Mouse (Mus musculus): ENCODE results near the gene Lrrc23. TPM values are rescaled to one million over a fixed set of nuclear protein-coding genes. Genes with fewer than 3 reads are reported as not detected.
A peak's percentile ranks its signal among the peaks of the same experiment; 100 is the strongest.

Lrrc23 gene
- polyA plus RNA-seq, 1 experiment from 2014 or later: 4.5 TPM

DNA sequence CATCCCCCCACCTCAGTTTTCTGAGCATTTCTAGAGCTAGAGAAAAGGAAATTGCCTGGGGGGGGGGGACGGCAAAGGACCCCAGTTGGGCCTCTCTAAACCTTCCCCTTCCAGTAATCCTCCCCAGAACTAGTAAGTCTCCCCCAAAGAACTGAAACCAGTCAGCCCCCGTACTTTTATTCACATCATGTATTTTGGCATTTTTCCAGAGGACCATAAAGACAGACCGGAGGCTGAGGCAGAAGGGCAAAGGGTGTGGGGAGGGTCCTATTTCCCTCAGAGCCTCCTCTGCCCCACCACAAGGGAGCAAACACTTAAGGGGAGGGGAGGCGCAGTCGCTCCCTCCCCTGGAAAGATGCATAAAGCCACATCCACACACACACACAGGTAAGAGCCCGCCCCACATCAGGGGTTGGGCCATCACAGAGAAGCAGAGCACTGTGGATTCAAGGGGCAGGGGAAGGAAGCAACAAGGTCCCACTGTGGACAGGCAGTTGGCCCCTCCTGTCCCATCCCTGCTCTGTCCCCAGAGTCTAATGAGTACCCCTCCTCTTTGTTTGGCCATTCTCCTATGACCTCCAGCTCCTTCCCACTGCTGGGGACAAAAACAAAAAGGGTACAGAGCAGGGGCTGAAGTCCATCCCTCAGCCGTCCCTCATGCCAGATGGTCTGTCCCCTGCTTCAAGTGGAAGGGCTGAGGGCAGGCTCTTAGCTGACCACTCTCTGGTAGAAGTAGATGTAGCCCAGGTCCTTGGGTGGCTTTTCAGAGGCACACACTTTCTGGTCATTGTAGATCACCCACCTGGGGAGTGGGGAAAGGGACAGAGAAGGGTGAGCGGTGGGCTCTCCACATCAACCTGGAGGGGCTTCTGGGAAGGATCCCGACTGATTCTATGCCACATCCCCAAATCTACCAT, 35.6 kb upstream of the Lrrc23 start:
- H3K4me3 ChIP-seq (ENCODE audit: low read depth, low read length): no peak overlapping the region
- H3K9ac ChIP-seq (ENCODE audit: low read length): no peak overlapping the region
- DNase-seq (ENCODE audit: low spot score) (no peak), ATAC-seq (replicated peaks; ENCODE audit: low FRiP score) (no peak)
- H3K27me3 ChIP-seq (ENCODE audit: control insufficient read depth, insufficient read depth, low read length): no peaks in the 10 kb centered on the region
- peaks cover 10% of the 10 kb centered on the region; the same call in 1 of the 2 replicates for H3K4me1 ChIP-seq (replicated peaks; ENCODE audit: control insufficient read depth, insufficient read depth, low read length)
- H3K9me3 ChIP-seq (ENCODE audit: control insufficient read depth, low read length): no peaks in the 10 kb centered on the region
- no peak overlapping the region for H3K27ac ChIP-seq (ENCODE audit: low read depth, low read length)
- peaks cover 24% of the 10 kb centered on the region; the same call in 1 of the 2 replicates for H3K36me3 ChIP-seq (ENCODE audit: control insufficient read depth, insufficient read depth, low read length)
- no peak overlapping the region for H3K4me2 ChIP-seq (ENCODE audit: low read depth, low read length, severe bottlenecking)
- WGBS: 76% methylated on average over 9 of the region's 9 CpGs

GRCm38 (mm10) chr6:124814448-124814847, 34.9 kb upstream of the Lrrc23 start:
- DNase-seq (ENCODE audit: low spot score) (no peak), ATAC-seq (replicated peaks; ENCODE audit: low FRiP score) (peak; percentile 34)
- Histone ChIP-seq H3K9me3 (ENCODE audit: control insufficient read depth, low read length) (no peaks in the 10 kb centered on the region), H3K27me3 (ENCODE audit: control insufficient read depth, insufficient read depth, low read length) (no peaks in the 10 kb centered on the region), H3K4me2 (ENCODE audit: low read depth, low read length, severe bottlenecking) (peak overlapping the region; percentile 42; the same call in 1 of the 2 replicates), H3K27ac (ENCODE audit: low read depth, low read length) (0 out of 2 replicates have a peak overlapping the region, but pooled peaks have one; percentile 48), H3K4me3 (ENCODE audit: low read depth, low read length) (peak overlapping the region; percentile 76), H3K36me3 (ENCODE audit: control insufficient read depth, insufficient read depth, low read length) (peaks cover 18% of the 10 kb centered on the region; the same call in 1 of the 2 replicates), H3K4me1 (replicated peaks; ENCODE audit: control insufficient read depth, insufficient read depth, low read length) (peaks cover 17% of the 10 kb centered on the region), H3K9ac (ENCODE audit: low read length) (no peak overlapping the region; the same call in 1 of the 2 replicates)
- 56% methylated on average over 8 of the region's 8 CpGs for WGBS

DNA sequence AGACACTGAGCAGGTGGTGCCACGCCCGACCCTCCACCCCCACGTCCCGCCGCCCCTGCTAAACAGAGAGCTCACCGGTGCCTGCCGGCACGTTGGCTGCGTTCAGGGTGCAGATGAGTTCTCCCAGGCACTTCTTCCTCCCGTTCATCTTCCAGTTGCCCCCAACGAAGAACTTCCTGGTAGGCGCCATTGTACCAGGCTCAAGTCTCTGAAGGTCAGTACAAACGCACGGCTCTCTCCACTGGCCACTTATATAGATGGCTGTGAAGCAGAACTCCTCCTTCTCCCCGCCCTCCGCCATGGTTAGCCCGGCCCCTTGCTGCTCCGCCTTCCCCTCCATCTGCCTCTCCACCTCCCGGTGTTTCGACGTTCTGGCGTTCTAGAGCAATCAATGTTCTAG, 34.4 kb upstream of the Lrrc23 start, which contains the start of gene Tpi1:
Tpi1 (minus strand) TSS at position 364 of the 400 bp plus-strand sequence.
- WGBS: 0% methylated on average over 22 of the region's 22 CpGs

GRCm38 (mm10) chr6:124813496-124813895, 34.0 kb upstream of the Lrrc23 start:
- under 1% methylated on average over 18 of the region's 18 CpGs for WGBS
- Histone ChIP-seq H3K4me2 (ENCODE audit: low read depth, low read length, severe bottlenecking) (peak overlapping the region; percentile 42), H3K4me3 (ENCODE audit: low read depth, low read length) (peak overlapping the region; percentile 76), H3K36me3 (ENCODE audit: control insufficient read depth, insufficient read depth, low read length) (peaks cover 16% of the 10 kb centered on the region; the same call in 1 of the 2 replicates), H3K9me3 (ENCODE audit: control insufficient read depth, low read length) (no peaks in the 10 kb centered on the region), H3K9ac (ENCODE audit: low read length) (peak overlapping the region; percentile 89), H3K27ac (ENCODE audit: low read depth, low read length) (peak overlapping the region; percentile 85), H3K4me1 (replicated peaks; ENCODE audit: control insufficient read depth, insufficient read depth, low read length) (peaks cover 21% of the 10 kb centered on the region), H3K27me3 (ENCODE audit: control insufficient read depth, insufficient read depth, low read length) (no peaks in the 10 kb centered on the region)
- DNase-seq (ENCODE audit: low spot score) (peak; percentile 88), ATAC-seq (replicated peaks; ENCODE audit: low FRiP score) (peak; percentile 68)

More for the DNA sequence above, 34.4 kb upstream of the Lrrc23 start, which contains the start of gene Tpi1:
- Histone ChIP-seq H3K36me3 (ENCODE audit: control insufficient read depth, insufficient read depth, low read length) (peaks cover 16% of the 10 kb centered on the region; the same call in 1 of the 2 replicates), H3K9me3 (ENCODE audit: control insufficient read depth, low read length) (no peaks in the 10 kb centered on the region), H3K27me3 (ENCODE audit: control insufficient read depth, insufficient read depth, low read length) (no peaks in the 10 kb centered on the region), H3K4me2 (ENCODE audit: low read depth, low read length, severe bottlenecking) (peak within 1 kb of the TSS; percentile 42), H3K27ac (ENCODE audit: low read depth, low read length) (peak within 1 kb of the TSS; percentile 85), H3K9ac (ENCODE audit: low read length) (peak within 1 kb of the TSS; percentile 89), H3K4me1 (replicated peaks; ENCODE audit: control insufficient read depth, insufficient read depth, low read length) (peaks cover 21% of the 10 kb centered on the region), H3K4me3 (ENCODE audit: low read depth, low read length) (peak within 1 kb of the TSS; percentile 76)
- DNase-seq (ENCODE audit: low spot score): peak; percentile 93
- ATAC-seq (replicated peaks; ENCODE audit: low FRiP score): peak; percentile 87

DNA sequence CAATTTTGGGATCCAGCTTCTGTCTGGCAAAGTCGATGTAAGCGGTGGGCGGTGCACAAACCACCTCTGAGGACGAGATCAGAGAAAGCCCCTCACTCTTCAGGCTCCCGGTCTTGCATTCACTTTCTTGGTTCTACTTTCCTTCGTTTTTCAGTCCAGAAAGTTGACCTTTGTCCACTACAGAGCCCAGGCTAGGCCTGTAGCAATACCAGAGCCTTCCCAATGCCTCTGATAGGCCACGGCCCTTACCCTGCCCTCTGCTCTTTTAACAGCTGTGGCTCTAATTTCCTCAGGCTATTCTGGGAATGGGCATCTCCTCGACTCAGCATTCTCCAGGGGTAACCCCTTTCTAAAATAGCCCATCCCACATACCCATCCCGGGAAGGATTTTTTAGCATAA, 33.3 kb upstream of the Lrrc23 start:
- no peak for DNase-seq (ENCODE audit: low spot score)
- H3K36me3 ChIP-seq (ENCODE audit: control insufficient read depth, insufficient read depth, low read length): peaks cover 16% of the 10 kb centered on the region; the same call in 1 of the 2 replicates
- 20% methylated on average over 9 of the region's 9 CpGs for WGBS

GRCm38 (mm10) chr6:124811701-124812560, 32.4 kb upstream of the Lrrc23 start:
- Histone ChIP-seq H3K27ac (ENCODE audit: low read depth, low read length) (no peak overlapping the region), H3K4me1 (replicated peaks; ENCODE audit: control insufficient read depth, insufficient read depth, low read length) (peaks cover 21% of the 10 kb centered on the region), H3K4me2 (ENCODE audit: low read depth, low read length, severe bottlenecking) (peak overlapping the region; percentile 42), H3K27me3 (ENCODE audit: control insufficient read depth, insufficient read depth, low read length) (no peaks in the 10 kb centered on the region), H3K4me3 (ENCODE audit: low read depth, low read length) (peak overlapping the region; percentile 76), H3K36me3 (ENCODE audit: control insufficient read depth, insufficient read depth, low read length) (peaks cover 11% of the 10 kb centered on the region; the same call in 1 of the 2 replicates), H3K9me3 (ENCODE audit: control insufficient read depth, low read length) (no peaks in the 10 kb centered on the region), H3K9ac (ENCODE audit: low read length) (no peak overlapping the region; the same call in 1 of the 2 replicates)
- DNase-seq (ENCODE audit: low spot score) (no peak), ATAC-seq (replicated peaks; ENCODE audit: low FRiP score) (no peak)
- 87% methylated on average over 24 of the region's 24 CpGs for WGBS

More for the DNA sequence above, 33.3 kb upstream of the Lrrc23 start:
- Histone ChIP-seq H3K4me3 (ENCODE audit: low read depth, low read length) (peak overlapping the region; percentile 76), H3K27ac (ENCODE audit: low read depth, low read length) (peak overlapping the region; percentile 85), H3K4me2 (ENCODE audit: low read depth, low read length, severe bottlenecking) (peak overlapping the region; percentile 42), H3K9me3 (ENCODE audit: control insufficient read depth, low read length) (no peaks in the 10 kb centered on the region), H3K27me3 (ENCODE audit: control insufficient read depth, insufficient read depth, low read length) (no peaks in the 10 kb centered on the region), H3K9ac (ENCODE audit: low read length) (peak overlapping the region; percentile 89), H3K4me1 (replicated peaks; ENCODE audit: control insufficient read depth, insufficient read depth, low read length) (peaks cover 21% of the 10 kb centered on the region)
- ATAC-seq (replicated peaks; ENCODE audit: low FRiP score): no peak

GRCm38 (mm10) chr6:124811403-124811665, 31.8 kb upstream of the Lrrc23 start:
- no peak overlapping the region for H3K4me3 ChIP-seq (ENCODE audit: low read depth, low read length)
- H3K4me2 ChIP-seq (ENCODE audit: low read depth, low read length, severe bottlenecking): no peak overlapping the region
- ATAC-seq (replicated peaks; ENCODE audit: low FRiP score): no peak
- H3K36me3 ChIP-seq (ENCODE audit: control insufficient read depth, insufficient read depth, low read length): peaks cover 11% of the 10 kb centered on the region; the same call in 1 of the 2 replicates
- peaks cover 21% of the 10 kb centered on the region for H3K4me1 ChIP-seq (replicated peaks; ENCODE audit: control insufficient read depth, insufficient read depth, low read length)
- 90% methylated on average over 4 of the region's 4 CpGs for WGBS
- no peak overlapping the region for H3K27ac ChIP-seq (ENCODE audit: low read depth, low read length)
- H3K27me3 ChIP-seq (ENCODE audit: control insufficient read depth, insufficient read depth, low read length): no peaks in the 10 kb centered on the region
- no peaks in the 10 kb centered on the region for H3K9me3 ChIP-seq (ENCODE audit: control insufficient read depth, low read length)
- H3K9ac ChIP-seq (ENCODE audit: low read length): no peak overlapping the region
- no peak for DNase-seq (ENCODE audit: low spot score)

All from forebrain, embryonic 11.5 days (tissue).